Mouse (Mus musculus) cortical plate, adult 2 months (tissue): Measurements from ENCODE around the gene Polr2h. TPM values are rescaled to one million over a fixed set of nuclear protein-coding genes. Genes with fewer than 3 reads are reported as not detected.

Experiments used
- H3K27ac ChIP-seq: fragments of 200-500 bp; 2 replicates; pipeline ENCODE4 v1.5.1; 2012; ENCODE audit warnings: low read length, control low read depth, inconsistent platforms; ENCODE audit not compliant: insufficient read depth
- H3K4me1 ChIP-seq: fragments of 200-500 bp; 2 replicates; pipeline ENCODE4 v1.6.1; 2011; ENCODE audit warnings: low read length; ENCODE audit not compliant: control insufficient read depth, insufficient read depth
- H3K4me3 ChIP-seq: fragments of 200-500 bp; 2 replicates; pipeline ENCODE4 v1.5.1; 2011; ENCODE audit warnings: mild to moderate bottlenecking, low read length, control low read depth; ENCODE audit not compliant: insufficient read depth
- CTCF ChIP-seq: fragments of 200-500 bp; IDR thresholded peaks from 2 replicates; pipeline ENCODE4 v1.5.1; 2011; ENCODE audit warnings: mild to moderate bottlenecking, control low read depth, low read length; ENCODE audit not compliant: insufficient read depth; ENCODE audit errors: extremely low read depth
- POLR2A ChIP-seq: fragments of 200-500 bp; IDR thresholded peaks from 2 replicates; pipeline ENCODE4 v1.6.1; 2011; ENCODE audit warnings: mild to moderate bottlenecking, low read length, control low read depth; ENCODE audit not compliant: insufficient read depth; ENCODE audit errors: extremely low read depth
- polyA plus RNA-seq: library from polyadenylated mRNA; depleted of rRNA; stranded (reverse); fragments of >200 nt; gene quantifications from 2 replicates; pipeline ENCODE4 v1.2.3, GENCODE M21; 2012

Polr2h gene
- polyA plus RNA-seq, 1 experiment: 53.1 TPM

GRCm38 (mm10) chr16:20716841-20717180, 654 bp upstream of the Polr2h start:
- peak overlapping the region; percentile 81 for H3K27ac ChIP-seq
- peaks cover 1% of the 10 kb centered on the region; the same call in 1 of the 2 replicates for H3K4me1 ChIP-seq
- TF ChIP-seq CTCF (0 out of 2 replicates have a peak, but pooled peaks have one; percentile 4), POLR2A (no peak)
- H3K4me3 ChIP-seq: peak overlapping the region; percentile 72

DNA sequence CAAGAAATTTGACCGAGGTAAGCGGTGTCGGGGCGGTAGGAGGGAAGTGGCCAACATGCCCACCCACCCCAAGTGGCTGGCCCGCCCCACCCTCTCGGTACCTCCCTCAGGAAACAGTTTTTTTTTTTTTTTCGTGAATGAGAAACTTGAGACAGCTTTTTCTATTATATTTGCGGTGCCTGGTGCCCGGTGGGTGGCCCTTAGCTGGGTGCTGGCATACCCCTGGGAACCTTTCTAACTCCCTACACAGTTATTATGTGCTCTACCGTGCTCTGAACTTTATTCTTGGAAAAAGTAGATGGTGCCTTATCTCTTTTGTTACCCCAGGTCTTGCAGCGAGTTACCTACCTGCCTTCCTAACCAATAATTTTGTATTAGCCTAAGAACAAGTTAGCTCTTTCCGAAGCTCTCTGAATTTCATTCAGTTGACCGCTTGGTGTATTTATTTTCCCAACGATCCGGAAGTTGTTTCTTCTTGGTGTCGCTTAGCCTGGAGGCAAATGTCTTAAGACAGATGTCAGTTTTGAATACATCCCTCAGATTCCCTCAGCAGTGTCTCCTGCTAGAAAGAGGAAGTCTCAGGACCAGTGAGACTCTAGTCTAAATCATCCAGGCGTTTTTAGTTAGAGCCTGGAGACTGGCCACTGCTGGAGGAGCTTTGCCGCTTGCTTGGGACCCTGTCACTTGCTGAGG, 659 bp downstream of the Polr2h start:
- TF ChIP-seq CTCF: no peak
- no peak for TF ChIP-seq POLR2A
- H3K27ac ChIP-seq: no peak overlapping the region
- peaks cover 1% of the 10 kb centered on the region; the same call in 1 of the 2 replicates for H3K4me1 ChIP-seq
- H3K4me3 ChIP-seq: peak overlapping the region; percentile 72

DNA sequence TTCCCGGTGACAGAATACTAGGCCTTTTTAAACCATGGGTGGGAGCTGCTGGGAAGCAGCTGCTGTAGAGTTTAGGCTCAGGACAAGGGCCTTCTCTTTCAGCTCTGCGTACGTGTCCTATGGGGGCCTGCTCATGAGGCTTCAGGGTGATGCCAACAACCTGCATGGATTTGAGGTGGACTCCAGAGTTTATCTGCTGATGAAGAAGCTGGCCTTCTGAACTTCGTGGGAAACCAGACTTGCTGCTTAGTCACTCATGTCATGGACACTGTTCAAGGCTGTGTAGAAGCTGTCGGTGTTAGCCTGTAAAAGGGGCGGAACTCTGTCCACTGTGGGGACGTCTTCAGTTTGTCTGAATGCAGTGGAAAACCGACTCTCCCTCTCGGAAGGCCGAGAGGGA, 4.3 kb downstream of the Polr2h start:
- TF ChIP-seq POLR2A (no peak), CTCF (no peak)
- no peak overlapping the region for H3K4me3 ChIP-seq
- H3K27ac ChIP-seq: no peak overlapping the region
- no peaks in the 10 kb centered on the region for H3K4me1 ChIP-seq

DNA sequence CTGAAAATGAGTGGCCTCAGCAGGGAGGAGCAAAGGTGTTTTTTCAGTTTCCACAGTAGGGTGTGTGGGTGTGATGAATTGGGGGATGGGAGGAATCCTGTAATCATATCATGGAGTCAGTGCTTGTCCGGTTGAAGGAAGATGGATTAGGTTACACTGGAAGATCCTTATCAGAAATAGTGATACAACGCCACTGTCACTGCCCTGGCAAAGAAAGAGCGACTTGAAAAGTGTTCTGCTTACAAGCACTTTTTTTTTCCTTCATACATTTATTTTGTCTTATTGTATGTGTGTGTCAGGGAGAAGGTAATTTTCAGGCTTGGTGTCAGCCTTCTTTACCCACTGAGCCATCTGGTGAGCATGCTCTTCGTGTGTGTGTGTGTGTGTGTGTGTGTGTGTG, 5.3 kb downstream of the Polr2h start:
- Histone ChIP-seq H3K27ac (no peak overlapping the region), H3K4me1 (no peaks in the 10 kb centered on the region), H3K4me3 (no peak overlapping the region)
- no peak for TF ChIP-seq POLR2A
- TF ChIP-seq CTCF: no peak

- no peak overlapping the region for H3K4me3 ChIP-seq
These were observed 5.8 kb downstream of the Polr2h start for GRCm38 (mm10) chr16:20723247-20723646.

DNA sequence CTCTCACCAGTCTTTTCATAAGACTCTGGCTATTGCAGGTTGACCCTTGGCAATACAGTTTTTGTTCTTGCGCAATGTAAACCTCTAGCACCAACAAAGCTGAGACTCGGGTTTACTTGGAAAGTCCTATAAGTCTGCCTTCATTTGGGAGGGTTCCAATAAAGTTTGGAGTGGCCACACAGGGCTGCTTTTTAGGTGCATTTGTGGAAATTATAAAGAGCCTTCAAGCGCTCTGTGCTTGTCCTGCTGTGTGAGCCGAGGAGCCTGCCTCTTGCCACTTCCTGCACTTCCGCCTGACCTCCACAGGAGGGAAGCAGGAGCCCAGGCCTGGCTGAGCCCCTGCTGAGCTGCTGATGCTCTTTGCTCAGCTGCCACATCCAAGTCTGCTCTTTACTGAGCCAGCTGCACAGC, 6.9 kb downstream of the Polr2h start:
- Histone ChIP-seq H3K4me3 (no peak overlapping the region), H3K27ac (no peak overlapping the region), H3K4me1 (no peaks in the 10 kb centered on the region)
- peak; percentile 63 for TF ChIP-seq CTCF
- TF ChIP-seq POLR2A: no peak

More at GRCm38 (mm10) chr16:20723247-20723646, 5.8 kb downstream of the Polr2h start:
- H3K27ac ChIP-seq: no peak overlapping the region
- H3K4me1 ChIP-seq: no peaks in the 10 kb centered on the region
- TF ChIP-seq POLR2A (no peak), CTCF (no peak)

DNA sequence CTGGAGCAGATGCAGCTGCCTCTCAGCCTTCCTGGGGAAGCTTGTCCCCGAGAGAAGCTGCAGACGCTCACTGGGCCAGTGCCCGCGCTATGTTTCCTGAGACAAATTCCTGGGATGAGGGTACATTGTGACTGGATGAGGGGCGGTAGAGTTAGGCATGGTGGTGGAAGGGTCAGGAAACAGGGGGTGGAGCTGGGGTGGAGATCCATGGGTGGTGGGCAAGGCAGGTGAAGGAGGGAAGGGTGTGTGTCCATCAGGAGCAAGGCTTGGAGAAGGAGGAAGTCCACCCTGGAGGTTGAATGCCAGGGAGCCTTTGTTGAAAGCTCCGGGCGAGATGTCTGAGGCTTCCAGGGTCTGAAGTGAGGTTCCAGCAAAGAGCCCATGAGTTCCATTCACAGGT, 7.9 kb downstream of the Polr2h start:
- no peak overlapping the region for H3K4me3 ChIP-seq
- TF ChIP-seq CTCF: no peak
- no peak for TF ChIP-seq POLR2A
- no peak overlapping the region for H3K27ac ChIP-seq
- H3K4me1 ChIP-seq: no peaks in the 10 kb centered on the region

DNA sequence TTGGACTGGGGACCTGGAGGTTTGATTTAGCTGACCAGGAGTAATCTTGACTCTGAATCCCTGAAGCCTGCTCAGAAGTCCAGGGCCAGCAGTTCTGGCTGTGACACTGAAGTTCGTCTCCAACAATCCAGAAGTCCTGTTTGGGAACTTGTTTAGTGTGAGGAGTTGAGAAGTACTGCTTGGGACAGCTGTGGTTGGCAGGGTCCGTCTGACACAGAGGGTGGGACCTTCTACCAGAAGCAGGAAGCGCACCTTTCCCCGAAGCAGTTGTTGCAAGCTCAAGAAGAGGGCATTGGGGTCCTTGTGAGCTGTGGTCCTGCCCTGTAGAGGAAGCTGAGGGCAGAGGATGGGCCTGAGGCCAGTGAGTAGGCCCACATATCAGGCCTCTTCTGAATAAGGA, 8.3 kb downstream of the Polr2h start:
- Histone ChIP-seq H3K4me3 (no peak overlapping the region), H3K27ac (no peak overlapping the region), H3K4me1 (no peaks in the 10 kb centered on the region)
- TF ChIP-seq POLR2A (no peak), CTCF (no peak)

GRCm38 (mm10) chr16:20726384-20726783, 8.9 kb downstream of the Polr2h start:
- Histone ChIP-seq H3K4me3 (no peak overlapping the region), H3K4me1 (no peaks in the 10 kb centered on the region), H3K27ac (no peak overlapping the region)
- no peak for TF ChIP-seq POLR2A
- no peak for TF ChIP-seq CTCF

- TF ChIP-seq POLR2A: no peak
- TF ChIP-seq CTCF: no peak
- Histone ChIP-seq H3K4me3 (no peak overlapping the region), H3K4me1 (no peaks in the 10 kb centered on the region), H3K27ac (no peak overlapping the region)
These were observed 12.8 kb downstream of the Polr2h start for GRCm38 (mm10) chr16:20730293-20730711.
